Mouse (Mus musculus) thymus, adult 2 months (tissue): ENCODE results near the gene Nkd2. TPM values are rescaled to one million over a fixed set of nuclear protein-coding genes. Genes with fewer than 3 reads are reported as not detected.

Experiments used
- DNase-seq: peaks from one replicate; pipeline ENCODE4 v3.0.0; 2021
- H3K27ac ChIP-seq: fragments of 200-500 bp; 2 replicates; pipeline ENCODE4 v1.5.1; 2012; ENCODE audit warnings: low read length, control low read depth; ENCODE audit not compliant: control insufficient read depth, insufficient read depth
- H3K27me3 ChIP-seq: fragments of 200-500 bp; 2 replicates; pipeline ENCODE4 v1.6.1; 2012; ENCODE audit warnings: mild to moderate bottlenecking, low read length, moderate library complexity, mixed read lengths; ENCODE audit not compliant: control insufficient read depth, insufficient read depth
- H3K36me3 ChIP-seq: fragments of 200-500 bp; 2 replicates; pipeline ENCODE4 v1.6.1; 2012; ENCODE audit warnings: mild to moderate bottlenecking, low read length, moderate library complexity; ENCODE audit not compliant: control insufficient read depth, insufficient read depth
- H3K4me1 ChIP-seq: fragments of 200-500 bp; replicated peaks from 2 replicates; pipeline ENCODE4 v1.6.1; 2012; ENCODE audit warnings: low read length; ENCODE audit not compliant: control insufficient read depth, insufficient read depth
- H3K4me3 ChIP-seq: fragments of 200-500 bp; 2 replicates; pipeline ENCODE4 v1.5.1; 2012; ENCODE audit warnings: mild to moderate bottlenecking, low read length, control low read depth, moderate library complexity; ENCODE audit not compliant: control insufficient read depth, insufficient read depth
- CTCF ChIP-seq: fragments of 200-500 bp; IDR thresholded peaks from 2 replicates; pipeline ENCODE4 v1.5.1; 2012; ENCODE audit warnings: mild to moderate bottlenecking, control low read depth, low read length, moderate library complexity, borderline replicate concordance; ENCODE audit not compliant: control insufficient read depth, poor library complexity, insufficient read depth; ENCODE audit errors: extremely low read depth
- POLR2A ChIP-seq: fragments of 200-500 bp; IDR thresholded peaks from 2 replicates; pipeline ENCODE4 v1.6.1; 2012; ENCODE audit warnings: mild to moderate bottlenecking, low read length, control low read depth, moderate library complexity; ENCODE audit not compliant: control insufficient read depth, poor library complexity, insufficient read depth; ENCODE audit errors: extremely low read depth
- WGBS: fragments of 180-500 bp; shearing (Covaris S2); methylation state at CpG from one replicate; pipeline ENCODE4 v1.1.7; 2018; 5-methylcytosine and 5-hydroxymethylcytosine counted together
- polyA plus RNA-seq: library from polyadenylated mRNA; depleted of rRNA; stranded (reverse); fragments of >200 nt; gene quantifications from 2 replicates; pipeline ENCODE4 v1.2.3, GENCODE M21; 2012

Nkd2 gene
- polyA plus RNA-seq, 1 experiment, result 4.4 TPM

GRCm38 (mm10) chr13:73836491-73836890 is 10.9 kb downstream of the Nkd2 start:
- Histone ChIP-seq H3K36me3 (no peaks in the 10 kb centered on the region), H3K4me3 (no peak overlapping the region), H3K27me3 (no peaks in the 10 kb centered on the region), H3K27ac (no peak overlapping the region), H3K4me1 (no peaks in the 10 kb centered on the region)
- TF ChIP-seq POLR2A, result no peak
- no peak for DNase-seq
- 95% methylated on average over 6 of the region's 6 CpGs for WGBS

DNA sequence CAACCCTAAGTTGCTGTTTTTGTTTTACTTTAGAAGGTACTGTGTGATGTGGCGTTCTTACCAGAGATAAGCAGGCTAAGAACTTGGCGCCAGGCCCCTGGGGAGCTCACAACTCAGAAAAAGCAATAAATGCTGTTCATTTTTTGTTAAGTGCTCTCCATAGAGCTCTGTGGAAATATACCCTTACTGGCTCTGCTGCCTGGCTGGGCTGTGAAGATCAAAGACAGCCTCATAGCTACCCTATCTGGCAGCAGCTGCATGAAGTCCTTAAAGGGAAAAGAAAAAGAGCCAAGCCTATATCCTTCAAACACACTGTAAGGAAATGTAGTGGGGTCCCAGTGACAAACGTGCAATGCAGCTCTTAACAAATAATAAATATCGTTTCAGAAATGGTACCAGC is 11.6 kb downstream of the Nkd2 start:
- H3K27ac ChIP-seq, result no peak overlapping the region
- WGBS, result 58% methylated on average over 4 of the region's 4 CpGs
- no peak for TF ChIP-seq CTCF
- TF ChIP-seq POLR2A, result no peak
- H3K36me3 ChIP-seq, result no peaks in the 10 kb centered on the region
- H3K27me3 ChIP-seq, result no peaks in the 10 kb centered on the region
- no peaks in the 10 kb centered on the region for H3K4me1 ChIP-seq
- H3K4me3 ChIP-seq, result no peak overlapping the region
- no peak for DNase-seq

DNA sequence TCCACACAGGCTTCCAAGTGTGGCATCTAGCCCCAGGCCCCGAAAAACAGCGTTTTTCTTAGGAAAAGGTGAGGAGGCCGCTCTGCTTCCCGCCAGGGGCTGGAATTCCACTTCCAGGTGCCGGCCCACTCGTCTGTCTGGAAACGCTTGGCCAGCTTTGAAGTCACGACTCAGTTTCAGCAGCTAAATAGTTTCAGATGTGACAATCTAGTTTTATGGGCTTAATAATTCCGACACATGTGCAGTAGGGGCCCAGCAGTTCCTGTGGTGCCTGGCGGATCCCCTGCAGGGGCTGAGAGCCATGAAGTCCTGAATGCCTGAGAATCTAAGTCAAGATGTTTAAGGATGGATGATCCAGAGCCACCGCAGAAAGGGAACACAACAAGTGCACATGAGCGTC is 13.6 kb downstream of the Nkd2 start:
- no peaks in the 10 kb centered on the region for H3K27me3 ChIP-seq
- H3K36me3 ChIP-seq, result no peaks in the 10 kb centered on the region
- DNase-seq, result no peak
- H3K4me3 ChIP-seq, result no peak overlapping the region
- H3K27ac ChIP-seq, result no peak overlapping the region
- H3K4me1 ChIP-seq, result no peaks in the 10 kb centered on the region
- 83% methylated on average over 12 of the region's 12 CpGs for whole genome bisulfite sequencing
- TF ChIP-seq POLR2A (no peak), CTCF (no peak)

DNA sequence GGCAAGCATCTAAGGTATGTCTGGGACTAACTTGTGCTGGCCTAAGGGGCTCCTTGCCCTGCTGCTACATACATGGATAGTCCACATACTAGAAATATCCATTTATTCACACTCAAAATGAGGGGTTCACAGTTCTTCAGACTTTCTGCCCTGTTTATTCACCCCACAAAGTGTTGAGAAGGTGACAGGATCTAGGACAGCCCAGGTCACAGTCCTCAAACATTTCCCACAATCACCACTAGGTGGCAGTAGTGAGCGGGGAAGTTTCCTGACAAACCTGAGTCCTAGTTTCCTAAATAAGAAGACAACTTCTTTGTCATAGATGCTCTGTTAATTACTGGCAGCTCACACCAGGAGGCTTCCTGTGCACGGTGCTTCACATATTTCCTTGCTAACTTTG is 15.9 kb downstream of the Nkd2 start:
- WGBS, result 0% methylated on average over 2 of the region's 2 CpGs
- no peak for TF ChIP-seq POLR2A
- TF ChIP-seq CTCF, result no peak
- Histone ChIP-seq H3K27ac (no peak overlapping the region), H3K27me3 (no peaks in the 10 kb centered on the region), H3K36me3 (no peaks in the 10 kb centered on the region), H3K4me1 (no peaks in the 10 kb centered on the region), H3K4me3 (no peak overlapping the region)
- DNase-seq, result peak; percentile 56

DNA sequence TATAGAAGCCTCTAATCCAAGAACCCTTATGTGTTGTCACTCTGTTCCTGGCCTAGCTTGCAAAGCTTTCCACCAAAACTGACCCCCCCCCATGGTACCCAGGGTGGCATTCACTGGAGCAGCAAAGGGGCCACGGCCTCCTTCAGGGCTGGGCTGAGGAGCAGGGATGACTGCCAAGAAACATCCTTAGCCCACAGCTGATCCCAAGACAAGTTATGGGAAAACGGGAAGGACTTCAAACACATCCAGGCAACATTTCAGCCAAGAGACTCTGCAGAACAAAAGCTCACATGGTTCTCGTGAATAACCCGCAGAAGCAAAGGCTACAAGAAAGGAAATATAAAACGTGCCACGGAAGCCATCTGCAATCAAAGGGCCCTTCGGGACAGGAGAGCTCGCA is 20.2 kb downstream of the Nkd2 start:
- Histone ChIP-seq H3K4me1 (no peaks in the 10 kb centered on the region), H3K27ac (no peak overlapping the region), H3K27me3 (no peaks in the 10 kb centered on the region), H3K36me3 (no peaks in the 10 kb centered on the region), H3K4me3 (no peak overlapping the region)
- TF ChIP-seq POLR2A (no peak), CTCF (no peak)
- WGBS, result 83% methylated on average over 8 of the region's 8 CpGs
- no peak for DNase-seq

DNA sequence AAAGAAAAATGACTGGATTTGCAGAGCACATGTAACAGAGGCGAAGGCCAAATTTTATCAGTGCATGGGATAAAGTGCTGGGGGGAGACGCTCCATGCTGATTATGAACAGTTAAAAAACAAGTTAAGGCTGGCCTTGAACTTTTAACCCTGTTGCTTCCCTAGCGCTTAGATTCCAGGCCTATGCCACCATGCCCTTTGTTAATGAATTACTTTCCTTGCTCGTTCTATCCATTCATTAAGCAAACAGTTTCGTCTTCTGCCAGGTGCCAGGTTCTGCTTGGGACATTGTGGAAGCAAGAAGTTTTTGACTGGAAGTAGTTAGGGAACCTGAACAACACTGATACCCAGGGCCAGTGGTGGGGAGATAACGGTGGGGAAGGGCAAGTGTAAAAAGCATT is 23.7 kb downstream of the Nkd2 start:
- no peak overlapping the region for H3K27ac ChIP-seq
- no peaks in the 10 kb centered on the region for H3K36me3 ChIP-seq
- H3K4me1 ChIP-seq, result no peaks in the 10 kb centered on the region
- DNase-seq, result no peak
- H3K4me3 ChIP-seq, result no peak overlapping the region
- 93% methylated on average over 6 of the region's 6 CpGs for WGBS
- TF ChIP-seq POLR2A, result no peak
- no peak for TF ChIP-seq CTCF
- H3K27me3 ChIP-seq, result no peaks in the 10 kb centered on the region

DNA sequence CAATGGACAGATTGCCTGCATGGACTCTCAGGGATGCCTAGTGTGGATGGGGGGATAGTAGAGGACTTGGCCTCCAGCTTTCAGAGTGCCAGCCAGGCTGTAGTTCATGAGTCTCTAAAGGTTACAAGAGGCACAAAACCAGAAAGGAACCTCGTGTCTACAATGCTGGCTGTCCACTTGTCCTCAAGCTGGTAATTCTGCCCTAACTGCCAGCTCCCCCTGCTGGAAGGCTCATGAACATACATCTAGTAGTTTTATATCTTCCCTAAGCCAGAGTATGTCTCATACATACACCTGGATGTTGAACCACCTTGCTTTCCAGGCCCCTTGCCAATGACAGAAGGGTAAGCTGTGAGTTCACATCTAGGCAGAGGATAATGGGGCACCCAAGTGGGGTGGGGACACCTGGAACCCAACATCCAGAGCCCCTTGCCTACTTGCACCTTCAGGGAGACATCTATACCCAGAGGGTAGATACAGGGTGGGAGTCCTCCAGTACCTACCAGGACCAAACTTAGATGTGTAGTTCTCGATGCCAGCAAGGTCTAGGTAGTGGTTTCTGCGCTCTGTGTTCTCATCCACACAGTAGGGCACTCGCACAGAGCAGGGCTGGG is 25.1 kb downstream of the Nkd2 start:
- H3K4me3 ChIP-seq, result no peak overlapping the region
- no peak for TF ChIP-seq POLR2A
- TF ChIP-seq CTCF, result no peak
- H3K4me1 ChIP-seq, result no peaks in the 10 kb centered on the region
- no peak overlapping the region for H3K27ac ChIP-seq
- no peaks in the 10 kb centered on the region for H3K36me3 ChIP-seq
- H3K27me3 ChIP-seq, result no peaks in the 10 kb centered on the region
- DNase-seq, result peak; percentile 75
- 59% methylated on average over 4 of the region's 4 CpGs for WGBS
